Mouse (Mus musculus) embryonic fibroblast, embryonic 13.5 days (primary cell): ENCODE results near the gene Cyp11a1.

Source experiments
- CTCF ChIP-seq: IDR thresholded peaks from 2 replicates; pipeline ENCODE4 v1.5.1; 2011; ENCODE audit warnings: mild to moderate bottlenecking, control low read depth, low read length, moderate library complexity, borderline replicate concordance; ENCODE audit not compliant: insufficient read depth
- POLR2A ChIP-seq: IDR thresholded peaks from 2 replicates; pipeline ENCODE4 v1.6.1; 2011; ENCODE audit warnings: low read depth, mild to moderate bottlenecking, control low read depth, low read length, moderate library complexity

DNA sequence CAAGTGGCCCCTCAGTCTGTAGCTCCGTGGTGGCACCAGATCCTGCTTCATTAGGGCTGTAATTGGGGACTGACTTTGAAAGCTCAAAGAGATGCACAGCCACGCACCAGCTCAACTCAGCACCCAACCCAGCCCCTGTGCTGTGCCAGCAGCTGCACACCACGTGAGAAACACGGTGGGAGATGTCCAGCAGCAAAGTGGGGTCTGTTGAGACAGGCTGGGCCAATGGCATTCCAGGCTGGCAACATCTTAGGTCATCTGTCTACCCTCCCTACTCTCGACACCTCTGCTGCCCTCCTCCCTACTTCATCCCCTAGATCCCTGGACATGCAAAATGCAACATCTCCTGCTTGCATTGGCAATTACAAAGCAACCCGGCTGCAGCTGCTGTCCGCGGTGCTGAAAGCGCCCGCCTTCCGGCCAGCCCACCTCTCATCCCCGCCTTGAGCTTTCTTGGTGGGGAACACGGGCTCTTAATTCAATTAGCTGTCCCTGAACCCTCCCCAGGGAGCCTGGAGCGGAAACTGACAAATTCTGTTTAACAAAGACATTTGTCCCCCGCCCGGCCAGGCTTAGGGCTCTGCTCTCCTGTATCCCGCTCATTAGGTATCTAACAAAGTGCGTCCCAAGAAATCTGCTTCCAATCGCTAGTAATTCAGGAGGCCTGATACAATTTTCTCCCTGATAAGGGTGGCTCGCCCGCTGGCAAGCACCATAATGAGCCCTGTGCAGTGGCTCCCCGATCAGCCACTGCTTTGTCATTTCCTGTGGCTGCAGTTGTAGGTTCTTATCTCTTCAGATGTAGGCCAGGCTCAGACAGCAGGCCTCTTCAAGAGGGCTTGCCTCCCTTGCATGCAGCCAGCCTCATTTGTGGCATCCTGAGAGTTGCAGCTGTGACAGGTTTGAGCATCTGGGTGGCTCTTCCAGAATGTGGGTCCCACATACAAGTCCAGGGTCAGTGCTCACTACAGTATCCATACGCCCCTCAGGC, 54.8 kb downstream of the Cyp11a1 start:
- TF ChIP-seq CTCF (no peak), POLR2A (no peak)
